Mouse (Mus musculus) inflammation-experienced regulatory T-cells, adult 6 months (primary cell): ENCODE results near the gene Ppp2r3a. TPM values are rescaled to one million over a fixed set of nuclear protein-coding genes. Genes with fewer than 3 reads are reported as not detected.
A peak's percentile ranks its signal among the peaks of the same experiment; 100 is the strongest.

Experiments used
- ATAC-seq: one replicate; pipeline ENCODE4 v1.8.0; 2017
- polyA plus RNA-seq, 3 experiments: library from polyadenylated mRNA; unstranded; fragments of 100-300 nt; shearing (Covaris generic); gene quantifications; one replicate each; pipeline ENCODE4 v1.2.1; 2017

Ppp2r3a gene
- polyA plus RNA-seq, 3 experiments from 2014 or later, result 1.3 to 1.8 (median 1.6) TPM

GRCm38 (mm10) chr9:101152872-101153271 lies 98.7 kb downstream of the Ppp2r3a start:
- no peak for ATAC-seq

- no peak for ATAC-seq
Measured at GRCm38 (mm10) chr9:101143635-101144034, 108.0 kb downstream of the Ppp2r3a start.

GRCm38 (mm10) chr9:101114182-101114884 lies 137.3 kb downstream of the Ppp2r3a start:
- ATAC-seq, result no peak

- ATAC-seq, result no peak
Measured at GRCm38 (mm10) chr9:101113317-101113716, 138.3 kb downstream of the Ppp2r3a start.

- ATAC-seq, result no peak
Measured at GRCm38 (mm10) chr9:101110013-101110412, 141.6 kb downstream of the Ppp2r3a start.

- no peak for ATAC-seq
Measured at GRCm38 (mm10) chr9:101107386-101107785, 144.2 kb downstream of the Ppp2r3a start.

- no peak for ATAC-seq
Measured at GRCm38 (mm10) chr9:101105735-101106134, 145.9 kb downstream of the Ppp2r3a start.

- ATAC-seq, result no peak
Measured at GRCm38 (mm10) chr9:101104931-101105330, 146.7 kb downstream of the Ppp2r3a start.

- ATAC-seq, result no peak
Measured at GRCm38 (mm10) chr9:101102288-101102687, 149.3 kb downstream of the Ppp2r3a start.

- no peak for ATAC-seq
Measured at GRCm38 (mm10) chr9:101101547-101101946, 150.0 kb downstream of the Ppp2r3a start.

- ATAC-seq, result no peak
Measured at GRCm38 (mm10) chr9:101100163-101100562, 151.4 kb downstream of the Ppp2r3a start.

- ATAC-seq, result peak; percentile 64
Measured at GRCm38 (mm10) chr9:101099445-101099844, 152.2 kb downstream of the Ppp2r3a start.

GRCm38 (mm10) chr9:101097542-101097941 lies 154.1 kb downstream of the Ppp2r3a start:
- ATAC-seq, result no peak

GRCm38 (mm10) chr9:101096461-101096860 lies 155.1 kb downstream of the Ppp2r3a start:
- no peak for ATAC-seq

- no peak for ATAC-seq
Measured at GRCm38 (mm10) chr9:101095425-101095824, 156.2 kb downstream of the Ppp2r3a start.

GRCm38 (mm10) chr9:101083728-101084127 lies 167.9 kb downstream of the Ppp2r3a start:
- no peak for ATAC-seq

- ATAC-seq, result no peak
Measured at GRCm38 (mm10) chr9:101080046-101080685, 171.4 kb downstream of the Ppp2r3a start.

GRCm38 (mm10) chr9:101078579-101078978 lies 173.0 kb downstream of the Ppp2r3a start:
- no peak for ATAC-seq

GRCm38 (mm10) chr9:101077486-101077885 lies 174.1 kb downstream of the Ppp2r3a start:
- no peak for ATAC-seq

GRCm38 (mm10) chr9:101076095-101076875 lies 175.3 kb downstream of the Ppp2r3a start:
- ATAC-seq, result no peak

- no peak for ATAC-seq
Measured at GRCm38 (mm10) chr9:101075694-101076093, 175.9 kb downstream of the Ppp2r3a start.

- ATAC-seq, result no peak
Measured at GRCm38 (mm10) chr9:101075091-101075581, 176.5 kb downstream of the Ppp2r3a start.

- peak; percentile 55 for ATAC-seq
Measured at GRCm38 (mm10) chr9:101074332-101075021, 177.1 kb downstream of the Ppp2r3a start.
